Mouse (Mus musculus) lung, embryonic 16.5 days (tissue): ENCODE measurements at regions not wholly inside any gene's neighbourhood (a gene's known extent, or its start where the extent isn't known, plus 50 kb on each side); places are given as distances from the start of the nearest gene placed in this dataset.

Source experiments
- ATAC-seq: fragments of 200-750 bp; cut with Nextera tagmentation; 2 replicates; pipeline ENCODE4 v1.8.0; 2017; ENCODE audit warnings: low read depth, mild to moderate bottlenecking, moderate library complexity
- H3K27ac ChIP-seq: fragments of 300-500 bp; sonication (generic); 2 replicates; pipeline ENCODE4 v1.5.1; 2014; ENCODE audit warnings: mild to moderate bottlenecking, control low read depth, low read length
- H3K27me3 ChIP-seq: fragments of 300-500 bp; sonication (generic); 2 replicates; pipeline ENCODE4 v1.6.1; 2014; ENCODE audit warnings: low read depth, low read length, mixed read lengths; ENCODE audit not compliant: control insufficient read depth, insufficient read depth
- H3K36me3 ChIP-seq: fragments of 300-500 bp; sonication (generic); 2 replicates; pipeline ENCODE4 v1.6.1; 2014; ENCODE audit warnings: low read length; ENCODE audit not compliant: control insufficient read depth, insufficient read depth
- H3K4me1 ChIP-seq: fragments of 300-500 bp; sonication (generic); replicated peaks from 2 replicates; pipeline ENCODE4 v1.6.1; 2014; ENCODE audit warnings: low read length, mixed read lengths; ENCODE audit not compliant: control insufficient read depth, insufficient read depth
- H3K4me2 ChIP-seq: fragments of 300-500 bp; sonication (generic); 2 replicates; pipeline ENCODE4 v1.6.1; 2014; ENCODE audit warnings: low read depth, low read length, control low read depth
- H3K4me3 ChIP-seq: fragments of 300-500 bp; sonication (generic); 2 replicates; pipeline ENCODE4 v1.5.1; 2014; ENCODE audit warnings: mild to moderate bottlenecking, low read length, control low read depth
- H3K9ac ChIP-seq: fragments of 300-500 bp; sonication (generic); 2 replicates; pipeline ENCODE4 v1.6.1; 2014; ENCODE audit warnings: low read length, control low read depth
- H3K9me3 ChIP-seq: fragments of 300-500 bp; sonication (generic); 2 replicates; pipeline ENCODE4 v1.6.1; 2016; ENCODE audit warnings: low read length; ENCODE audit not compliant: control insufficient read depth
- WGBS: fragments of 180-500 bp; shearing (Covaris S2); extraction: QIAGEN DNeasy Blood & Tissue Kit; methylation state at CpG from one replicate; pipeline ENCODE4 v1.1.7; 2014; 5-methylcytosine and 5-hydroxymethylcytosine counted together

DNA sequence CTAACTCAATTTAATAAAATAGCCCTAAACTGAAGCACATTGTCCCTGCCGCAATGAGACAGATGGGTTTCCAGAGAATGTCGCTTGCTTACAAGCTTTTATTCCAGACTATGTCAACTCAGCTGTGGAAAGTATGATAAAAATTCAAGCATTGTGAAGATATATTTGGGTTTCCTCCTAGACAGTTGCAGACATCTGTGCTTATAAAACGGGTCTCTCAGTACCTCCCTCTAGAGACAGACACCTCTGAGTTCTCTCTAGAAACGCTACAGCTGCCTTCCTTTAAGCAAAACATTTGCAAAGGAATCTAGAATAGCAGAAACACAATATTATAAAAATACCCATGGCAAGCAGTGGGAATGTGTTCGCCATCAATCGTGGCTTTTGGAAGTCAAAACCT, 137.3 kb downstream of the Cox18 start:
- H3K4me2 ChIP-seq, result no peak overlapping the region
- no peaks in the 10 kb centered on the region for H3K36me3 ChIP-seq
- no peak overlapping the region for H3K4me3 ChIP-seq
- no peaks in the 10 kb centered on the region for H3K9me3 ChIP-seq
- 58% methylated on average over 6 of the region's 6 CpGs for WGBS
- no peak overlapping the region for H3K27ac ChIP-seq
- ATAC-seq, result peak; percentile 43; the same call in 1 of the 2 replicates
- H3K27me3 ChIP-seq, result no peaks in the 10 kb centered on the region
- no peak overlapping the region for H3K9ac ChIP-seq
- H3K4me1 ChIP-seq, result no peaks in the 10 kb centered on the region

DNA sequence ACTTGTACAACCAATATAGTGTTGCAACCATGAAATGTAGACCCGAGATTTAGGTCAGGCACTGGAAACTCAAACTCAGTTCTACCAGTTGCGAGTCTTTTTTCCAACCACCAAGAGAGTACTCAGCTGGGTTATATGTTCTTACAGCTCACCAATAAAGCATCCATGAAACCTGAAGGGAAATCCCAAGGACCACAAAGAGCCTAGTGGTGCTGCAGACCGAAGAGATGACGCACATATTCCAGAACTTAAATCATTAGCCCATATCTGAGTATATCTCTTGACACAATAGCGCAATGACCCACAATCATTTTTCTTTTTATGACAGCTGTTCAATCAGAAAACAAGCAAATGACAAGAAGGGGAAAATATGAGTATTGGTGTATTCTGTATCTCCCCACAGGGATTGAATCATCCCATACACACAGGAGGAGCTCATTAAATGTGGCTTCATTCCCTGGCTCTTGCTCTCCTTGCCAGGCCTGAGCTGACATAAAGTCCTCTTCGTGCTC, 146.7 kb downstream of the Cox18 start:
- WGBS, result 89% methylated on average over 6 of the region's 6 CpGs
- H3K27ac ChIP-seq, result no peak overlapping the region
- no peaks in the 10 kb centered on the region for H3K9me3 ChIP-seq
- no peaks in the 10 kb centered on the region for H3K36me3 ChIP-seq
- no peaks in the 10 kb centered on the region for H3K4me1 ChIP-seq
- ATAC-seq, result no peak
- H3K9ac ChIP-seq, result no peak overlapping the region
- no peak overlapping the region for H3K4me2 ChIP-seq
- H3K4me3 ChIP-seq, result no peak overlapping the region
- H3K27me3 ChIP-seq, result no peaks in the 10 kb centered on the region

DNA sequence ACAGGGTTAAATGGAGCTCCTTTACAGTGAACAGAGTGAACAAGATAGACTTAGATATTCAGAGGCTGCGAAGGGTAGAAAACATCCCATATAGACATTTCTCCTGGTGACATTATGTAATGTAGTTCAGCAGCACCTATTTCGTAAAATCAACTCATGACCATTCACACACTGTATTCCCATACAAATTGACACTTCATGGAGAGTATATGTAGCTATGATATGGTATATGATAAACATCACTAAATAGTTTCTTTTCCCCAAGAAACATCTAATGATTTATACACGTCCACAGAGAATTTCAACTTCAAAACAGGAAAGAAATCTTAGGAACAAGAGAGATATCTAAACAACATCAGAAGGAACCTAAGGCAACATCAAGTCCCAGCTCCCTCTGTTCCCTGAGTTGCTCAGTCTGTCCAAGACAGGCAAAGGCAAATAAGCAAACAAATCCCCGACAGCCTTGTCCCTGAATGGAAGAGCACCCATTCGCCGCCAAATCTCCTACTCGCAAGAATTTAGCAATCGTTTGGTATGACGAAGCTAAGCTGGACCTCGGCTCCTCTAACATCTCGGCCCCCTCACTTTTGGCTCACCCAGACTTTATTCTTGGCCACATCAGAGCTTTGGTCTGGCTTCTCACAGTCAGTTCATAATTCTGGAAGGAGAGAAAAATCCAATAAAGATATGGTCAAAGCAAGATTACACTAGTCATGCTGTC, 148.0 kb downstream of the Cox18 start:
- H3K4me1 ChIP-seq, result no peaks in the 10 kb centered on the region
- no peaks in the 10 kb centered on the region for H3K9me3 ChIP-seq
- no peaks in the 10 kb centered on the region for H3K27me3 ChIP-seq
- H3K4me3 ChIP-seq, result no peak overlapping the region
- ATAC-seq, result peak; percentile 93
- no peak overlapping the region for H3K4me2 ChIP-seq
- no peak overlapping the region for H3K27ac ChIP-seq
- H3K9ac ChIP-seq, result no peak overlapping the region
- 49% methylated on average over 11 of the region's 11 CpGs for WGBS
- H3K36me3 ChIP-seq, result no peaks in the 10 kb centered on the region

GRCm38 (mm10) chr5:90071806-90072205, 152.0 kb downstream of the Cox18 start:
- WGBS, result 85% methylated on average over 2 of the region's 2 CpGs
- Histone ChIP-seq H3K4me2 (no peak overlapping the region), H3K27ac (no peak overlapping the region), H3K4me1 (0 out of 2 replicates have a peak, but pooled peaks cover 4% of the 10 kb centered on the region), H3K9ac (no peak overlapping the region), H3K4me3 (no peak overlapping the region), H3K9me3 (no peaks in the 10 kb centered on the region), H3K27me3 (no peaks in the 10 kb centered on the region), H3K36me3 (no peaks in the 10 kb centered on the region)
- ATAC-seq, result no peak

- Histone ChIP-seq H3K4me2 (no peak overlapping the region), H3K4me3 (no peak overlapping the region), H3K4me1 (peaks cover 6% of the 10 kb centered on the region; the same call in 1 of the 2 replicates), H3K27me3 (no peaks in the 10 kb centered on the region), H3K9me3 (no peaks in the 10 kb centered on the region), H3K27ac (no peak overlapping the region), H3K9ac (no peak overlapping the region), H3K36me3 (no peaks in the 10 kb centered on the region)
- peak; percentile 13; the same call in 1 of the 2 replicates for ATAC-seq
Measured at GRCm38 (mm10) chr5:90068601-90069000, 155.2 kb downstream of the Cox18 start.

DNA sequence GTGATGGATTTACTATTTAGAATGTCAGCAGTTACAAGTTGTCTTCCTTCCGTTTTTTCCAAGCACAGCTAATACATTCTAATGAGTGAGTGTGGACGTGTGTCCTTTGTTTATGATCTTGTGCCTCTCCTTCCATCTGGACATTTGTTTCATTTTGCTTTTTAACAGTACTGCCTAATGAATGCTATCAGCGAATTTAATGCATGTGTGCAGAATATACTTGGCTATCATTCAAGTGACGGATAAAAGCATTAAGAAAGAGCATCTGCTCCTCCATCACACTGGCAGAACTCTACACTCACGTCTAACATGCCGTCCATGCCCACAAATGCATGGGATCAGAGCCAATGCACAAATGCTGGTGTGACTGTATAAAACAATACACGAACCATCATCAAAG, 156.0 kb downstream of the Cox18 start:
- Histone ChIP-seq H3K27ac (no peak overlapping the region), H3K4me1 (peaks cover 6% of the 10 kb centered on the region; the same call in 1 of the 2 replicates), H3K9me3 (no peaks in the 10 kb centered on the region), H3K4me3 (no peak overlapping the region), H3K36me3 (no peaks in the 10 kb centered on the region), H3K27me3 (no peaks in the 10 kb centered on the region), H3K9ac (no peak overlapping the region), H3K4me2 (no peak overlapping the region)
- 40% methylated on average over 7 of the region's 7 CpGs for whole genome bisulfite sequencing
- ATAC-seq, result peak; percentile 90

GRCm38 (mm10) chr5:90065884-90066615, 157.8 kb downstream of the Cox18 start:
- no peak overlapping the region for H3K4me2 ChIP-seq
- no peaks in the 10 kb centered on the region for H3K36me3 ChIP-seq
- H3K4me1 ChIP-seq, result peaks cover 6% of the 10 kb centered on the region; the same call in 1 of the 2 replicates
- 41% methylated on average over 6 of the region's 6 CpGs for WGBS
- no peaks in the 10 kb centered on the region for H3K9me3 ChIP-seq
- H3K4me3 ChIP-seq, result no peak overlapping the region
- no peaks in the 10 kb centered on the region for H3K27me3 ChIP-seq
- H3K9ac ChIP-seq, result no peak overlapping the region
- no peak overlapping the region for H3K27ac ChIP-seq
- no peak for ATAC-seq

DNA sequence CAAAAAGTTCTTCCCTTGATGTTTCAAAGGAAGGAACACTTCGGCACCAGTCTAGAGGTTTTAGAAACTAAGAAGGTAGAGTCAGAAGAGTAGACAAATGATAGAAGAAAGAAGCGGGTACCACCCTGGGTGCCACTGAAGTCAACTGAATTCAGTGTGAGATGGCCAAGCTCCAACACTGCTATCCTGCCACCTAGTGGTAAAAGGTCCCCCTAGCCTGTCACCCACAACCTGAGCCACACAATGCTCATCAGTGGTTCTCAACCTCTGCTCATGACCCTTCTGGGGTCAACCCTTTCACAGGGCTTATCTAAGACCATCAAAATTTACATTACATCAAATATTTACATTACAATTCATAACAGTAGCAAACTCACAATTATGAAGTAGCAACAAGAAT, 168.1 kb downstream of the Cox18 start:
- Histone ChIP-seq H3K36me3 (no peaks in the 10 kb centered on the region), H3K27ac (no peak overlapping the region), H3K4me2 (no peak overlapping the region), H3K9ac (no peak overlapping the region), H3K4me1 (no peaks in the 10 kb centered on the region), H3K9me3 (no peaks in the 10 kb centered on the region), H3K4me3 (no peak overlapping the region), H3K27me3 (no peaks in the 10 kb centered on the region)
- ATAC-seq, result no peak
- 60% methylated on average over 2 of the region's 2 CpGs for WGBS

- no peaks in the 10 kb centered on the region for H3K36me3 ChIP-seq
- no peaks in the 10 kb centered on the region for H3K27me3 ChIP-seq
- H3K9me3 ChIP-seq, result no peaks in the 10 kb centered on the region
- H3K9ac ChIP-seq, result no peak overlapping the region
- no peak for ATAC-seq
- H3K4me3 ChIP-seq, result no peak overlapping the region
- H3K27ac ChIP-seq, result no peak overlapping the region
- 73% methylated on average over 1 of the region's 1 CpGs for WGBS
- no peaks in the 10 kb centered on the region for H3K4me1 ChIP-seq
- H3K4me2 ChIP-seq, result no peak overlapping the region
Measured at GRCm38 (mm10) chr5:90052516-90052915, 169.4 kb upstream of the Adamts3 start.
